Mouse (Mus musculus): ENCODE data around the gene Cnr2. TPM values are rescaled to one million over a fixed set of nuclear protein-coding genes. Genes with fewer than 3 reads are reported as not detected.

The Cnr2 gene
- total RNA-seq, 2 experiments from 2014 or later: 0.09 TPM; not detected in 1

Other genes starting within 250 kb of the Cnr2 start
- under 1 TPM; 0.35 to 0.40 TPM for gene Ifnlr1, start 209.1 kb upstream of the Cnr2 start, total RNA-seq (2021)
- under 1 TPM; 0.42 to 0.70 TPM for gene Il22ra1, start 167.2 kb upstream of the Cnr2 start, total RNA-seq (2021)
- 1 to 10 TPM; 2.0 to 2.1 TPM for gene Myom3, start 135.7 kb upstream of the Cnr2 start, total RNA-seq (2021)
- 10 to 100 TPM; 71.0 to 77.4 TPM for gene Srsf10, start 39.6 kb upstream of the Cnr2 start, total RNA-seq (2021)
- gene Pnrc2, start 21.5 kb upstream of the Cnr2 start, total RNA-seq (2021): 10 to 100 TPM; 48.8 to 49.7 TPM
- 10 to 100 TPM; 34.0 to 39.0 TPM for gene Fuca1, start 25.3 kb downstream of the Cnr2 start, total RNA-seq (2021)
- gene Hmgcl, start 51.1 kb downstream of the Cnr2 start, total RNA-seq (2021): 10 to 100 TPM; 28.3 to 30.9 TPM
- 10 to 100 TPM; 26.2 to 31.6 TPM for gene Gale, start 68.3 kb downstream of the Cnr2 start, total RNA-seq (2021)
- 10 to 100 TPM; 82.2 to 91.6 TPM for gene Lypla2, start 77.2 kb downstream of the Cnr2 start, total RNA-seq (2021)
- gene Pithd1, start 91.9 kb downstream of the Cnr2 start, total RNA-seq (2021): 10 to 100 TPM; 71.5 to 72.5 TPM
- 10 to 100 TPM; 27.6 to 28.2 TPM for gene Eloa, start 126.4 kb downstream of the Cnr2 start, total RNA-seq (2021)
- gene Rpl11, start 158.0 kb downstream of the Cnr2 start, total RNA-seq (2021): 100 to 1,000 TPM; 216 to 244 TPM
- 10 to 100 TPM; 30.2 to 53.1 TPM for gene Id3, start 248.1 kb downstream of the Cnr2 start, total RNA-seq (2021)

Measured in left cerebral cortex, postnatal 14 days (tissue).